Mouse (Mus musculus) stomach, postnatal 0 days (tissue): ENCODE data around the gene Phkg2. TPM values are rescaled to one million over a fixed set of nuclear protein-coding genes. Genes with fewer than 3 reads are reported as not detected.
"Not testable (repeated sequence)": the region's sequence is repeated elsewhere in the genome, so short reads cannot be mapped to it uniquely, and the experiment has no call there.

ENCODE experiments used
- ATAC-seq: fragments of 200-750 bp; cut with Nextera tagmentation; 2 replicates; pipeline ENCODE4 v1.8.0; 2017; ENCODE audit not compliant: low FRiP score, low TSS enrichment
- DNase-seq: peaks from one replicate; pipeline ENCODE4 v3.0.0-alpha.2; 2016; ENCODE audit warnings: low spot score
- H3K27ac ChIP-seq: fragments of 300-500 bp; sonication (generic); replicated peaks from 2 replicates; pipeline ENCODE4 v1.5.1; 2014; ENCODE audit warnings: mild to moderate bottlenecking, control low read depth
- H3K27me3 ChIP-seq: fragments of 300-500 bp; sonication (generic); 2 replicates; pipeline ENCODE4 v1.6.1; 2014; ENCODE audit warnings: low read length; ENCODE audit not compliant: control insufficient read depth, insufficient read depth
- H3K36me3 ChIP-seq: fragments of 300-500 bp; sonication (generic); 2 replicates; pipeline ENCODE4 v1.6.1; 2014; ENCODE audit warnings: low read length, mixed read lengths; ENCODE audit not compliant: control insufficient read depth, insufficient read depth
- H3K4me1 ChIP-seq: fragments of 300-500 bp; sonication (generic); replicated peaks from 2 replicates; pipeline ENCODE4 v1.6.1; 2014; ENCODE audit warnings: antibody characterized with exemption; ENCODE audit not compliant: control insufficient read depth, insufficient read depth
- H3K4me2 ChIP-seq: fragments of 300-500 bp; sonication (generic); replicated peaks from 2 replicates; pipeline ENCODE4 v1.6.1; 2014; ENCODE audit warnings: low read depth, mild to moderate bottlenecking, control low read depth, moderate library complexity
- H3K4me3 ChIP-seq: fragments of 300-500 bp; sonication (generic); 2 replicates; pipeline ENCODE4 v1.5.1; 2014; ENCODE audit warnings: low read depth, low read length, control low read depth
- H3K9ac ChIP-seq: fragments of 300-500 bp; sonication (generic); 2 replicates; pipeline ENCODE4 v1.6.1; 2014; ENCODE audit warnings: mild to moderate bottlenecking, low read length, control low read depth, mixed read lengths
- H3K9me3 ChIP-seq: fragments of 300-500 bp; sonication (generic); 2 replicates; pipeline ENCODE4 v1.6.1; 2016; ENCODE audit warnings: low read length; ENCODE audit not compliant: control insufficient read depth
- CTCF ChIP-seq: IDR thresholded peaks from 2 replicates; pipeline ENCODE4 v1.5.1; 2016; ENCODE audit warnings: antibody characterized with exemption, low read depth, mild to moderate bottlenecking, moderate library complexity
- EP300 ChIP-seq: optimal IDR thresholded peaks from 2 replicates; pipeline ENCODE3; 2016; ENCODE audit warnings: antibody characterized with exemption
- WGBS: fragments of 180-500 bp; shearing (Covaris S2); extraction: QIAGEN DNeasy Blood & Tissue Kit; methylation state at CpG from one replicate; pipeline ENCODE4 v1.1.7; 2014; 5-methylcytosine and 5-hydroxymethylcytosine counted together
- polyA plus RNA-seq: library from polyadenylated mRNA; unstranded; fragments of >200 nt; fragmentation: Nextera tagmentation; extraction: Ambion mirVana; gene quantifications from 2 replicates; pipeline ENCODE4 v1.2.1, GENCODE M21; 2015

Phkg2 gene
- polyA plus RNA-seq, 1 experiment from 2014 or later: 22.6 TPM

- Histone ChIP-seq H3K36me3 (peaks cover 5% of the 10 kb centered on the region; the same call in 1 of the 2 replicates), H3K4me2 (no peak overlapping the region), H3K27me3 (no peaks in the 10 kb centered on the region), H3K9ac (no peak overlapping the region), H3K4me3 (no peak overlapping the region), H3K4me1 (no peaks in the 10 kb centered on the region), H3K9me3 (no peaks in the 10 kb centered on the region), H3K27ac (no peak overlapping the region)
- ATAC-seq: no peak
- WGBS: 46% methylated on average over 1 of the region's 1 CpGs
- TF ChIP-seq CTCF (no peak), EP300 (no peak)
- no peak for DNase-seq
These were observed 43.2 kb downstream of the Phkg2 start for GRCm38 (mm10) chr7:127616336-127616735.

- Histone ChIP-seq H3K4me1 (no peaks in the 10 kb centered on the region), H3K27ac (no peak overlapping the region), H3K4me3 (no peak overlapping the region), H3K4me2 (no peak overlapping the region), H3K9me3 (no peaks in the 10 kb centered on the region), H3K9ac (no peak overlapping the region), H3K36me3 (peaks cover 4% of the 10 kb centered on the region; the same call in 1 of the 2 replicates), H3K27me3 (no peaks in the 10 kb centered on the region)
- DNase-seq (no peak), ATAC-seq (no peak)
- TF ChIP-seq EP300 (no peak), CTCF (no peak)
- 53% methylated on average over 1 of the region's 1 CpGs for WGBS
These were observed 43.7 kb downstream of the Phkg2 start for GRCm38 (mm10) chr7:127616881-127617280.

DNA sequence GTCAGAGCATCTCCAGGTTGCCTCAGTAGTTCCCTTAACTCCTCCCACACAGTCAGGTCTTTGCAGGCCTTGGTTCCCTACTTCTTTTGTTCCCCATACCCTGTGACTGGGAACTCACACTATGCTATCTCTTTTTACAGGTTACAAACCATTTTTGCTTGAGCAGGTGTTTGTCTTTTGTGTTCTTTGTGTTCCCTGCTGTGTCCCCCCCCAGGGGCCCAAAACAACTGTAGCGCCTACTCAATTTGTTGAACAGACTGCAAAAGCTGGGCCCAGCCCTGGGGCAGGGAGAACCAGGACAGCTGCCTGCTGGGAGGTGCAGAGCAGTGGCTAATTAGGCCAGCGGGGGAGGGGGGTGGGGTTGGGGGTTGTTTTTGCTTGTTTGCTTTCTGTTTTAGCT lies 44.8 kb downstream of the Phkg2 start:
- H3K9me3 ChIP-seq: no peaks in the 10 kb centered on the region
- no peaks in the 10 kb centered on the region for H3K27me3 ChIP-seq
- no peaks in the 10 kb centered on the region for H3K4me1 ChIP-seq
- DNase-seq (no peak), ATAC-seq (no peak)
- no peak overlapping the region for H3K4me2 ChIP-seq
- H3K27ac ChIP-seq: no peak overlapping the region
- no peak overlapping the region for H3K4me3 ChIP-seq
- TF ChIP-seq EP300 (no peak), CTCF (no peak)
- no peaks in the 10 kb centered on the region for H3K36me3 ChIP-seq
- 82% methylated on average over 2 of the region's 2 CpGs for WGBS
- H3K9ac ChIP-seq: no peak overlapping the region

- not testable (repeated sequence) for H3K27me3 ChIP-seq, H3K4me2 ChIP-seq, DNase-seq, H3K4me3 ChIP-seq, ATAC-seq, H3K27ac ChIP-seq, H3K36me3 ChIP-seq, H3K9me3 ChIP-seq, H3K9ac ChIP-seq, H3K4me1 ChIP-seq
- 88% methylated on average over 6 of the region's 8 CpGs for WGBS
These were observed 45.3 kb downstream of the Phkg2 start for GRCm38 (mm10) chr7:127618402-127618801.

DNA sequence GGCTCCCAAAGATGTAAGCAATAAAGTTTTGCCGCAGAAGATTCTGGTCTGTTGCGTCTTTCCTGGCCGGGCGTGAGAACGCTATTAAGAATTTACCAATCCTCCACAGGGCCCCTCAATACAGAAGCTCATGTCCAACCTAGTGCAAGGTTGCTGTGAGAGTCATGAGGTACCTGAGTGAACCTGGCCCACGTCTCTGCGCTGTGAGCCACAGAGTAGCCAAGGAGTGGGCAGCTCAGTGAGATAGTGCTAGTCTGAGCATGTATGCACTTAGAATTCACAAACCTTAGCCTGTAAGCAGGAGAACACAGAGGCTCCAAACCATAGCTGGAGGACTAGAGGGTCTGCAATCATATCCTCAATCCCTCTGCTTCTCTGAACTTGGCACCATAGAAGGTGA lies 52.9 kb downstream of the Phkg2 start:
- ATAC-seq (no peak), DNase-seq (no peak)
- Histone ChIP-seq H3K9me3 (no peaks in the 10 kb centered on the region), H3K4me1 (no peaks in the 10 kb centered on the region), H3K4me3 (no peak overlapping the region), H3K36me3 (no peaks in the 10 kb centered on the region), H3K27me3 (no peaks in the 10 kb centered on the region), H3K4me2 (no peak overlapping the region), H3K9ac (no peak overlapping the region), H3K27ac (no peak overlapping the region)
- WGBS: 98% methylated on average over 7 of the region's 7 CpGs
- TF ChIP-seq CTCF (no peak), EP300 (no peak)

DNA sequence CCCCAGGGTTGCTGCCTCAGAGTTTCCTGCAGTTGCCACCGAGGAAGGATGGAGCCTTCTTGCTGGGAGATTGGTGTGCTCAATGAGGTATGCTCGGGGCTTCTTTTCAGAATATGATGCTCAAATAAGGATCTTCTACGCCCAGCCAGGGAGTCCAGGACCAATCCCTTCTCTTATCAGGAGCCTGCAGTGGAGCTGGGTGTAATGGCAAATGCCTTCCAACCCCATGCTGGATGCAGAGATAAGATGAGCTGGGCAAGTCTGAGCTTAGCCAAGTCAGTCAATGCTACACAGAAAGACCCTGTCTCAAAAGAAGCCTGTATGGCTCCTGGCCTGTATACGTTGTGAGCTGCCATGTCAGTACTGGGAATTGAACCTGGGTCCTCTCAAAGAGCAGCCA lies 53.3 kb downstream of the Phkg2 start:
- ATAC-seq (no peak), DNase-seq (no peak)
- H3K27ac ChIP-seq: no peak overlapping the region
- 81% methylated on average over 4 of the region's 4 CpGs for WGBS
- TF ChIP-seq CTCF (no peak), EP300 (no peak)
- H3K4me3 ChIP-seq: no peak overlapping the region
- no peaks in the 10 kb centered on the region for H3K4me1 ChIP-seq
- H3K27me3 ChIP-seq: no peaks in the 10 kb centered on the region
- no peaks in the 10 kb centered on the region for H3K9me3 ChIP-seq
- H3K36me3 ChIP-seq: no peaks in the 10 kb centered on the region
- H3K9ac ChIP-seq: no peak overlapping the region
- no peak overlapping the region for H3K4me2 ChIP-seq
